Mouse (Mus musculus) T-helper 17 cell (primary cell): ENCODE data around the gene Slc25a43.
"Not testable (repeated sequence)": the region's sequence is repeated elsewhere in the genome, so short reads cannot be mapped to it uniquely, and the experiment has no call there.

Experiments
- in situ Hi-C, 2 experiments: fragments of 300-600 bp; cut with MboI, MseI; formaldehyde crosslinking; loops; 1 replicate in 1 of 2; 2 replicates in 1 of 2; pipeline ENCODE4 v1.15.1; 2025; ENCODE audit warnings: high pct_unique_total_duplicates in 2 of 2

The Slc25a43 gene

DNA sequence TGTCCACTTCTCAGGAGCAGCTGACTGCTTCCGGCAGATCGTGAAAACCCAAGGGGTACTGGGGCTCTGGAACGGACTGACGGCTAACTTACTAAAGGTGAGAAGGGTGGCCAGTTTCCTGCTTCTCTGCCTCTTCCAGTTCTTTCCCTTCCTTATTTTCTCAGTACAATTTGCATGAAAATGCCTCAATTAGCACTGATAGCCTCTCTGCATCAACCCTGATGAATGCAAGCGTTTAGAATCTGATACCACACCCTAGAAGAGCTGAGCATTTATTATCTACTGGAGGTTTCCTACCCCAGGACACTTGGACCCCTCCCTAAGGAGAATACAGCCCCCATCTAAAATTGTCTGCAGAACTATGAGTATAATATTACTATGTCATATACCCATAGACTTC lies 32.1 kb downstream of the Slc25a43 start:
- in situ Hi-C loops, result no loop called here

DNA sequence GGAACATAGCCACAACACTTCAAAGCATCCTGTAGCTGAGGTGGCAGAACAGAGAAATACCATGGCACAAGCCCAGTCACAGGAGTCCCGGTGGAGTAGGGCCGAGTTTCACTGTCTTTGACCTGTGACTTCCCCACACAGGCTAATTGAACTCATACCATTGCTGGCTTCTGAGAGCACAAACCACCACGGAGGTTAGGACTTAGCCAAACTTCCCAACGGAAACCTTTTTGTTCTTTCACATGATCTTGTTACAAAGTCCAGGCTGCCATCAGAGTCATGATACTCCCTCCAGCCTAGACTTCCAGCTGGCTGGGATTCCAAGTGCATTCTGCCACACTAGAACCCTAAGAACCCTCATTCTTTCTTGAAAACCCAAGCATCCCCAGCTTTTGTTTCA lies 34.2 kb downstream of the Slc25a43 start:
- in situ Hi-C loops, result no loop called here

DNA sequence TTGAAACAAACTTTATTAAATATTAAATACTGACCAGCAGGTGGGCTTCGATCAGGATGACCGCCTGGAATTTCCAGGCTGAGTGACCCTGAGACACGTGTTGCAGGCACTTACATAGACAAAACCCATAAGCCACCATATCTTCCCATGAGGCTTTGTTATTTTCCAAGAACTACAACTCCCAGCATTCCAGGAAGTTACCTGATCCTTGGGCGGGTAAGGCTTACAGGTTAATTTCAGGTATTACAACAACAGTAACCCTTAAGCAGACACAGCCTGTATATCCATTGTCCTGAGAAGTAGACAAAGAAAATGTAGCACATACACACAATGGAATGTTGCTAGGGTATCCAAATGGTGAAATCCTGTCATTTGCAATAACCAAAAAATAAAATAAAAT lies 45.9 kb downstream of the Slc25a43 start:
- in situ Hi-C loops, result no loop called here

DNA sequence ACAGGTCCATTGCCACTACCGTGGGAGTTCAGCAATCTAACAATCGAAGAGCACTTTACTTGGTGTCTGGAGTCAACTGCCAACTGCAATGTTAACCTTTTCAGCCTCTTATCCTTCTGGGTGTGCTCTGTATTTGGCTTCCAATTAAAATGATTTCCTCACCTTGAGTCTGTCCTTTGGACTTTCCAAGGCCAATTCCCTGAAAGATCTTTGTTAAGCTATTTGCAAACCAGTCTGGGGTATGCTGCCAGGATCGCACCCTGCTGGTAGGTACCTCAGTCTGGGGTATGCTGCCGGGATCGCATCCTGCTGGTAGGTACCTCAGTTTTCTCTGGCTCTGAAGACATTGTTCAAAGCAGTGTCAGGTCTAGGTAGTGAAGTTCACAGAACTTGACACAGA lies 51.1 kb downstream of the Slc25a43 start:
- in situ Hi-C loops, result loop anchor here in 1 of 2 experiments (5.0 kb wide), 1 partner anchor 42 kb away; no protein-coding TSS in a partner anchor

DNA sequence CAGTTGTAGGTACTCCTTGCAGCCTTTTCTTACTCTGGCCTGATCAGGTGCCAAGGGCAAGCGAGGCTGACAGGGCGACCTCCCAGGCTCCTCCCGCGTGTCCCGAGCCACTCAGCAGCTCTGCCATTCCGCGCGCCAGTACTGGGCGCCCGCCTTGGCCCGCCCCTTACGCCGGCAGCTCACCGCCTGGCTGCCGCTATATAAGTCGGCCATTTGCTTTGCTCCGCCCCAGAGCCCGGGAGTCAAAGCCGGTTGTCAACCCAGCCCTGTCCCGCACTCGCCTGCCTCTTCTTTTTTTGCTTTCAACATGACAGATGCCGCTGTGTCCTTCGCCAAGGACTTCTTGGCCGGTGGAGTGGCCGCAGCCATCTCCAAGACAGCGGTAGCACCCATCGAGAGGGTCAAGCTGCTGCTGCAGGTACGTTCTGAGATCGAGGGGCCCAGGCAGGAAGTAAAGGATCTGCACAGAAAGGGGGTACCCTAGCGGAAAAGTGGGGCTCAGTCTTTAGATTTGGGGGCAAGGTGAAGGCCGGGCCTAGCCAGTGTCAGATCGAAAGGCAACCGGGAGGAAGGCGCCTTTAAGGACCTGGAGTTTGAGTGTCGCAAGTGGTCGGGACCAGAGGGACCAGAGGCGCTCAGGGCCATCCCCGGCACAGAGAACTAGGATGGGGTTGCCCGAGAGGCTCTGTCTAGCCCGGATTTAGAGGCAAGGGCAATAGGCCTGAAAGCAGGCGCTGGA lies 52.1 kb downstream of the Slc25a43 start, which contains the start of gene Slc25a5:
Gene Slc25a5, plus strand, starts transcription at position 228 of the 739 bp plus-strand sequence.
- in situ Hi-C loops, result no loop called here

DNA sequence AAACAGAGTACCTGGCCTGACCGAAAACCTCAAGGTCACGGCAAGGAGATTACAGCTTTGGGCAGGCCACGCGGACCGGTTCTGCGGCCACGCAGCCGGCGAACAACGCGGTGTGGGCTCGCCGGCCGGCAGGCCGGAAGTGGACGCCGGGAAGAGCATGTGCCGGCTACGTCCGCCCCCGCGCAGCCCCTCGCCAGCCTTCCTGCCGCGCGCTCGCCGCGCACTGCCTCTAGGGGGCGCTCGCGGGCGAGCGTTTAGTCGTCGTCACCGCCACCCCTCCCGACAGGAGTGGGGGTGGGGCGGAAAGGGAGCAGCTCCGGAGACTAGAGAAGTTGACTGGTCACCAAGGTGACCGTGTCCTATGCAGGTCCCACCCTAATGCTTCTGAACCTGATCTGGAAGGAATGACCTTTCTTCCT lies 52.7 kb downstream of the Slc25a43 start:
- in situ Hi-C loops, result no loop called here

DNA sequence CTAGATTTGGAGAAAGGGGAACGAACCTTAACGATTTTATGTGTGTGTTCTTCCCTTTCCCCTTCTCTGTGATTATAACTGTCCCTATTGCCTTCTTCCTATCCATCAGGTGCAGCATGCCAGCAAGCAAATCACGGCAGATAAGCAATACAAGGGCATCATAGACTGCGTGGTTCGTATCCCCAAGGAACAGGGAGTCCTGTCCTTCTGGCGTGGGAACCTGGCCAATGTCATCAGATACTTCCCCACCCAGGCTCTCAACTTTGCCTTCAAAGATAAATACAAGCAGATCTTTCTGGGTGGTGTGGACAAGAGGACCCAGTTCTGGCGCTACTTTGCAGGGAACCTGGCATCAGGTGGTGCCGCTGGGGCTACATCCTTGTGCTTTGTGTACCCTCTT lies 53.3 kb downstream of the Slc25a43 start:
- in situ Hi-C loops, result not testable (repeated sequence)

DNA sequence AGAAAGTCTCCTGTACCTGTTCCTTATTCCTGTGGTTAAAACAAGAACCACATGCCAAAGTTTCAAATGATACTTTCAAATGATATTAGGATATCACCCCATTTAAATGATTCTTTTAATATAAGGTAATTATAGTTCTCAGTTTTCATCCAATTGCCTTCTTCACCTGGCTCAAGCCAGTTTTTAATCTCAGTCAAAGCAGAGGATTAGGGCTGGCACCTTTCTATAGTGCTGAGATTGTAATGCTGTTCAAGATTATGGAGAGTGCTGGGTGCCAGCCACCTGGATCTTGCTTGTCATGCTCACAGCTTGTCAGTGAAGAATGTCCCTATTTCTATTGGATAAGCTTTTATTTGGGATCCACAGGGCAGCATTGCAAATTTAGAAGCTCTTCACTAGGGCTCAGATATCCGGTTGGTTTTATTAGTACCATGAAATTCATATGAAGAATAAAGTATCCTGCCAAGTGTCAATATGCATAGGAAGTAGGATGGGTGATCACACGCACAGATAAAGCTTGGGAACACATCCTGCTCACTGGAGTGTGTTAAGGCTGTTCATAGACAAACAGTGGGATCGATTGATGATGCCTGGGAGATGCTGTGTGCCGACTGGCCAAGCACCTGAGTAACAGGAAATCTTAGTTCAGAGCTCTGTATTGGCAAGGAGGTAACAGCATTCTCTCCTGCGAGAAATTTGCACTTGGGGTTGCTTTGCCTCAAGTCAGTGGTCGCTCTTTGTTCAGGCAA lies 55.8 kb downstream of the Slc25a43 start:
- in situ Hi-C loops, result no loop called here

DNA sequence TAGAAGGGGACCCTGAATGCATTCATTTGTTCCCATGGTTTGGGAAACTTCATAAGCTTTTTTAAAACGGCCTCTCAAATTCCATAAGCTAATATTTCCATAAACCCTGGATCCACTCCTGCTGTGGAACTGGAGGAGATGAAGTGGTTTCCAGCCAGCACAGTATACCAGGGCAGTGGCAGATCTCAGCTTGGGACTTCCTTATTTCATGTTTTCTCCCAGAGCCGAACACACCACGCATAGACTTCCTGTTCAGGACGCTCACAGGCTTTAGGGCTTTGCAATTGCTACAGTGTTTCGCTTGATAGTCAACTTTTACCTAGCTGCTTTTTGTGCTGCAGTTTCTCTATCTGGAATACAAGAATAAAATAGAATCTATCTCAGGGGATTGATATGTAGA lies 59.7 kb downstream of the Slc25a43 start:
- in situ Hi-C loops, result no loop called here

DNA sequence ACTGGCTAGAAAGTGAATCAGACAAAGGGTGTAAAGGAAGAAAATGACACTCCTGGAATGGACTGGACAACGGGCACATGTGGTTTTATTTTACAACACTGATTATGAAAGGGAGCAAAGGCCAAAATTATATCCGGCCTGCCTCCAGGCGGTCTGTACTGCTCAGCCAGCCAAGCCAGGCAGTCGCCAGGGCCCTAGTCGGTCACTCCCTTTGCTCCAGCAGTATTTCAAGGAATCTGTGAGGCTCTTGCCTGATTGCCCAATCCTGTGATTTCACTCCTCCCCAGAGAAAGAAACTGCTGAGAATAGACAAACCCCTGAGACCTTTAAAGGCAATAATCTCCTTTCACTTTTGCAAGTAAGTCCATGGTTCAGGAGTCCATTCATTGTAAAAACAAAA lies 60.7 kb downstream of the Slc25a43 start:
- in situ Hi-C loops, result no loop called here

DNA sequence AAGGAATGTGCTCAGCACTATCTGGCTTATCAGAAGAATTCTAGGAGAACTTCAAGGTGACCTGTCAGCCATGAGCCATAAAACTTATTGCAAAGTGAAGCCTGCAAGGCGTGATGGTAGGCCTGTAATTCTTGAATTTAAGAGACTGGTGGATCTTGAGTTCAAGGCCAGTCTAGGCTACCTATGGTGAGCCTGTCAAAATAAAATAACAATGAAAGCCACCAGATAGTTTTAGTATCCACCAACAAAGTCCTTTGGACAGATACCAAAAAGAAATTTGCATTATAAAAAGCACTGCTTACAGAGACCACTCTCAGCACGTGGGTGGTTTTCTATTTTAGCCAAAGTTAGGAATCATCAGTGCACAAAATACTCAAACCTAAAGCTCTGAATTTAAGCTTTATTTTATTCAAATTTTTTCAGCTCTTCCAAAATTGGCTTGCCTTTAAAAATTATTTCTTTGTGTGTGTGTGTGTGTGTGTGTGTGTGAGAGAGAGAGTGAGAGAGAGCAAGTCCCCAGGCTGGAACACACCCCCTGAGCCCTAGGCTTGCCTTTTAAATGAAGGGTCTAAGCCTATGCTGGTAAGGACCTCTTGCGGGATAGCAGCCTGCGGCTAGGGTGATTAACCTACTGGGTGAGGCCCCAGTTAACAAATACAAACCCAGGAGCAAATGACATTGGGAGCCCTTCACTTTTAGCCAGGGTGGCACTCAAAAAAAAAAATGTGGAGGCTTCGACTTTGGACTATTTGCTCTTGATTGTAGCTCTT lies 62.2 kb downstream of the Slc25a43 start:
- in situ Hi-C loops, result no loop called here

DNA sequence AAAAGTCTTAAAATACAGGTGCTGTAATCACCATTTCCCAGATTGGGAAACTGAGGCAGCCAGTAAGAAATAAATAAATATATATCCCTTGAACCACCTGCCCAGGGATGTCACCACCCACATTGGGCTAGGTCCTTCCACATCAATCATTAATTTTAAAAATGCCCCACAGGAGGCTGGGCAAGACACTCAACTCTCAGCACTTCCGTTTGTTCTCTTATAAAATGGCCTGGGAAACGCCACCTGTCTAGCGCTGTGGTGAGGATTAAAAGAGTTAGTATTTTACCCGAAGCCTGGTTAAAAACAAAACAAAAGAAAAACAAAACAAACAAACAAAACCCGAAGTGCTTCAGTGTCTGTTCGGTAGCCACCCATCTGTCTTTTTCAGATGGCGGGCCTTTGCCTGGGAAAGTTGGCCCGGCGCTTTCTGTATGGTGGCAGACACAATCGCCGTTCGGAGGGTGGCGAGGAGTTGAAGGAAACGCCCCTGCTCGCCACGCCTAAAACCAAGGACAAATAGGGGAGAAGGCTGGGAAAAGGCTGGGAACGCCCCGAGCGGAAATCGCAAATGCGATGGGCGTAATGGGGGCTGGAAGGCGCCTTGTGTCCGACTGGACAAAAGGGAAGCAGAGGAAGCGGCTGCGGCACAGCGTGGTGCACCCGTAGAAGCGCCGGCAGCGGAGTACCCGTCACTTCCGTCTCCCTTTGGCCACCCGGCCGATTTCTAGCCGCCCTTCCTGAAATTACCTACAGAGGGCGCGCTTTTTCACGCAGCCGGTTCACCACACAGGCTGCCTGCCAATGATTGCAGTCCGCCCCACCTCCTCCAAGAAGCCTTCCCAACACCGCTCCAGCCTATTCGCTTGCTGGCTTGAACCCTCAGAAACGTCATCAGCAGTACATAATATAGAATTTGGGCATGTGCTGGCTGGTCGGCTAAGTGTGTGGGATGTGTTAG lies 64.2 kb downstream of the Slc25a43 start:
- in situ Hi-C loops, result no loop called here

DNA sequence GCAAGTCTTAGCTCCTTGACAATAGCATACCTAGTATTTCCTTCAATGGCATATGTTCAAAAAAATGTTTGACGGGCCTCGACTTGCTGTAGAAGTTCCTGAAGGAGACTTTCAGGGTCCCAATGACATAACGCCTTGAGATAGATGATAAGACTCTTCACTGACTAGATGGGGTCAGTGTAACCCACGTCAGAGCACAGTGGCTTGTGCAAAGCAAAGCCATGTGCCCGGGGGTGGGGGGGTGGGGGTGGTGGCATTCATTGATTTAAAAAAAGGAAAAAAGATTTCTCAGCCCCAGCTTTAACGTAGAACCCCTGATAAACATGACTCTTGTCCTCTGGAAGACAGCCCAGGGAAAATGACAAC lies 64.8 kb downstream of the Slc25a43 start:
- in situ Hi-C loops, result no loop called here

DNA sequence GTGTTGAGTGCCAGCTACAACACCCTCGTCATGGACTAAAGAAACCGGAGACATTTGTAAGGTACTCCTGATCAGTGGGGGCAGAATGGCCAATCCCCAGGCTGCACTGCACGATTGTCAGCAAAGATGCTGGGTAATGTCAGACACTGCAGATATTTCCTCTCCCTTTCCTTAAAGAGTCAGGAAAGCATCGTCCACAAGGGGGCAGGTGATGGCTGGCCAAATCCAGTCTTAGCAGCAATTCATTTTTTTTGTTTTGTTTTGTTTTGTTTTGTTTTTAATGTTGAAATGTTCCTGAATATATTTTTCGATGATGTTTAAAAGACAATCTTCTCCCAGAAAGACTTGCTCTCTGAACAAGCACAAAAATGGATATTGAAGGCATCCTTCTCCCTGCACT lies 67.9 kb downstream of the Slc25a43 start:
- in situ Hi-C loops, result no loop called here

DNA sequence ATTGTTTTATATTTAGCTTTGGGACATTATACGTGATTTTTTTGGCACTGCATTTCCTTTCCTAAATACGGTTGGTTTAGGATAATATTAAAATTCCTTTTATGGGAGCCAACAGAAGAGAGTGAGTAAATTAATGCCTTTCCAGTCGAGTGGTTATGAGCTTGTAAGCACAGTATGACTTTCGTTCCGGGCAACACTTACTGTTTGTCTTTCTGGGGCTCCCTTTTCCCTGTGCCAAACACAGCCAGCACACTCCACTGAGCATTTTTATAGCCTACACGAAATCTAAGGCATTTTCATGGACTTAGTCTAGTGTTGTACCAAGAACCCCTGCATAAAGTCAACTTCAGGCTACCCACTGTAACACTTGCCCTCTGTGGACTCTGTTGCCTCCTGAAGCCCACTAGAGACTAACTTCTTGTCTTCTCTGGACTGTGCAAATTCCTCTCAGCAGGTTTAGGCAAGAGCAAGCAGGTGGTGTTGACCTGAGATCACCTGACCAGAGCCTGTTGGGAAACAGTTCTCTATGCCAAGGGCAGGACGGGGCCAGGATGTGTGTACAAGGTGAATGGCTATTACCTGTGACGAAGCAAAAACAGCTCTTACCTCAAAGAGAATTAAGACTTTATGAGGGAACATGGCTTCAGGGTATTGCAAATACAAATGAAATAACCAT lies 70.8 kb downstream of the Slc25a43 start:
- in situ Hi-C loops, result no loop called here

DNA sequence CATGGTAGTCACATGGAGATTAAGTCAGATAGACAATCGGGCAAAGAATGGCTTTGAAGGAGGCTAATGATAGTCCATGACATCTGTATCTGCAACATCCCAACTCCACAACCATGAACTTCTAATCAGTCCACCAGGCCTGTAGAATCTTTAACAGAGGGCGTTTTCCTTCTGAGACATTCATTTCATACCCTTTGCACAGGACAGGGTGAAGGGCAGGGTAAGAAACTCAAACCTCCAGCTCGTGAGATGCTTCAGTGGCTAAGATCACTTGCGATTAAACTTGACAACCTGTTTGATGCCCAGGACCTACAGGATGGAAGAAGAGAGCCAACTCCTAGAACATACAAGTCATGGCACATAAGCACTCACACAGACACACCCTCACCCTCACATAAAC lies 71.6 kb downstream of the Slc25a43 start:
- in situ Hi-C loops, result no loop called here

DNA sequence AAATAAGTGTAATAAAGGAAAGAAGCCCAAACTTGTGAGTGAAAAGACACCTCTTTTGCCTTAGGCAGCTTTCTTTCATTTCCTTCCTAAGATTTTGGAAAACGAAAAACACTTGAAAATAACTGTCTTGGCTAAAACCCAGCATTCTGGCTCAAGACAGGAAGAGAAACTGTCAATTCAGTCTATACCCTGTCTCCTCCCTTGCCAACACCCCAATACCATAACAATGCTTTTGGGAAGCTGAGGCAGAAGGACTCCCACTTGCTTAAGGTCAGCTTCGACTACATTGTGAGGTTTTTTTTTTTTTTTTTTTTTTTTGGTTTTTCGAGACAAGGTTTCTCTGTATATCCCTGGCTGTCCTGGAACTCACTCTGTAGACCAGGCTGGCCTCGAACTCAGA lies 72.0 kb downstream of the Slc25a43 start:
- in situ Hi-C loops, result no loop called here

DNA sequence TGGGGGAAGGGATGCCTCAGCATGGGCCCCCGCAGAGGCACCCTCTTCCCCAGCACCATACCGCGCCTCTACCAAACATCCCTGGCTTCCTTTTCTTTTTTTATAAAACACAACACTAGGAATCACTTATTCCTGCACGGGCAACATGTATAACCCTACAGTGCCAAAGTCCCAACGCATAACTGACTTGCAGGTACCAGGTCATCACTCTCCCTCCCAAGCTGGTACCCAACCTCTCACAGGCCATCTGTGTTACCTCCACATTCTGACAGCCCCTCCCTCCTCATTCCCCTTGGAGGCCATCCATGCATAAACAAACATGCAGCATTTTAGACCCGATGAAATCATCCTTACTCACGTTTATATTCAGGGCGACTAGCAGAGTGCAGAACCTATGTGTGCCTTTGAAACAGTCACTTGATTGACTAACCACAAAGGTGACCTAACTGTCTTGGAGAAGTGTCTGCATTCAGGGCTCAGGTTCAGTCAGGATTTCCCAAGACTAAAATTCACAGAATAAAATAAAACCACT lies 73.0 kb downstream of the Slc25a43 start:
- in situ Hi-C loops, result no loop called here

DNA sequence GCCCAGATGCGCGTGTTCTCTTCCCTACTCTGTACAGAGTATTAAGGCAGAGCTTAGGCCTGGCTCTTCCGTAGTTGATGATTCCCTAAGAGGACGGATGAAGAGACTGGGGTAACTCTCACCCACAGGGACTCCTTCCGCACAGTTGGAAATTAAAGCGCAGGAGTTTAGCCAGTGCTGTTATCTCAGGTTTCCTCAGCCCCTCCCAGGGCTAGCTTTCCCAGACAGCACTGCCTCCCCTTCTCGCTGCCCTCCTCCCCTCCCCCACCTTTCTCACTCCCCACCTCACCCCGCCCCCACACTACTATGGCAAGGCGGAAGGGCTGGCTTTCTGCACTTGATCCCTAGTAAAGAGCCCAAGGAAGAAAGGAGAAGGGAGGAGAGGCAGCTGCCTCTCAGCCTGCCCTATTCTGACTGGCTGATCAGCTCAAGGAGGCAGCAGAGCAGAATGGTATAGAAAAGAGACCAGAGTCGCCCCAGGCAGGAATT lies 73.5 kb downstream of the Slc25a43 start:
- in situ Hi-C loops, result no loop called here

DNA sequence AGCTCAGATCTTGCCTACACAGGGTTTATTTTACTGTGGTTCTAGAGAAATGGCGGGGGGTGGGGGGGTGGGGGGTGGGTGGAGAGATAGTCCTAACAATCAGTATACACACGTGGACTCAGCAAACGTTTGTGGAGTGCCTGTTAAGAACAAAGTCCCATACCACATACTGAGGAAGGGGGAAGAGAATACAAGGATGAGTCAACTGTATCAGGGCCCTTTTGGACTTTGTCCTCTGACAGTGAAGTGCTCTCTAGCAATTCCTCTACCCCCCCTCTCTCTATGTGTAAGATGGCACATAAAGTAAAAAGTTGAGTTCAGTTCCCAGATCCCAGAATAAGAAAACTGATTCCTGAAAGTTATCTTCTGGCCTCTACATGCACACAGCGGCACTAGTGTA lies 76.1 kb downstream of the Slc25a43 start:
- in situ Hi-C loops, result no loop called here
